Mouse (Mus musculus): ENCODE measurements at regions not wholly inside any gene's neighbourhood (a gene's known extent, or its start where the extent isn't known, plus 50 kb on each side); places are given as distances from the start of the nearest gene placed in this dataset.

DNA sequence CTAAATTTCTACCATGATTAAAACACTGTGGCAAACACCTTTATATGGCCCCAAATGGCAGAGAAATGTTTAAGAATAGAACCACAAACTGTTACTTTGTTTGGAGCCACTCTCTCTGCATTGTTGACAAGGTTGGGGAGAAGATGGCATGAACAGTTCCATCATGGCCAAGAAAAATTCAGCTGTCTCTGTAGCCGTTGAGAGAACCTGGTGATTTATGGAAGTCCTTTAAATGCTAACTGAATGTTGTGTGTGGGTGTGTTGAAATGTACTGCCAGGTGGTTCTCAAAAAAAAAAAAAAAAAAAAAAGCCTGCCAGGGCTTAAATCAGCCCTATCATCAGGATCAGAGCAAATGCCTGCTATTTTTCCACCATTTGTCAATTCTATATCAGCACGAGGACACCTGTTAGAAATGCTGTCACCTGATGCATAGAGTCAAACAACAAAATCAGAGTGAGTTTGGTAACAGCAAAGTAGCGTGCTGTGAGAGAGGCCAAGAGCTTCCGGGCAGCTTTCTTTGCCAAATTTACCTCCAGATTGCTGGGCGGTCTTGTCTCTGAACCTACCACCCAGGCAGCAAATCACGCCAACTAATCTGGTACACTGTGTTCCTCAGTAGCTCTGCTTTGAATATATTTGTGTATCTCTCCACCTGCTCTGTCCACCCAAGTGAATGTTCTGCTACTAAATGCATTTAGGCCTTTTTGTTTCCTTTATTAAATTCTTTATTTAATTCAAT is 536.5 kb downstream of the Btbd3 start:
- Histone ChIP-seq H3K27me3 (ENCODE audit: control insufficient read depth, insufficient read depth, low read depth, low read length) (no peaks in the 10 kb centered on the region), H3K9ac (ENCODE audit: low read length) (no peak overlapping the region), H3K4me2 (ENCODE audit: low read depth, low read length) (no peak overlapping the region), H3K9me3 (ENCODE audit: control insufficient read depth, low read length) (no peaks in the 10 kb centered on the region), H3K36me3 (ENCODE audit: control insufficient read depth, insufficient read depth, low read length) (no peaks in the 10 kb centered on the region), H3K4me3 (ENCODE audit: low read length) (no peak overlapping the region), H3K4me1 (replicated peaks; ENCODE audit: control insufficient read depth, insufficient read depth, low read length) (no peaks in the 10 kb centered on the region), H3K27ac (ENCODE audit: low read length) (no peak overlapping the region)
- WGBS = 73% methylated on average over 6 of the region's 6 CpGs
- no peak for ATAC-seq (ENCODE audit: low read depth)

DNA sequence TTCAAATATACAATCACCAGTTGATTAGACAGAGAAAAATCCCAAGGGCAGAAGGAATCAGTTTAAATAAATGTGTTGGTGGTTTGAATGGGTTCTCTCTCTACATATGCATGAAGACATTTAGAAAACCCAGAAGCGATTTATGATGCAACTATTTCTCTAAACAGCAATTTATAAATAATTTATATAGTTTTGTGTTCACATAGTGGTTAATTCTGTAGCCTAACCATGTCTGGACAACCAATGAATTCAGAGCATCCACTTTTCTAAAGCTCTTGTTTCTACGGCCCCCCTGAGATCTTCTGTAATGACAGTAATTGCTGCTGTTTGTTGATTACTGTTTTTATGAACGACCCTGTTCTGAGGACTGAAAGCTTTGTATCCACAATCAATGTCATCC is 549.8 kb downstream of the Btbd3 start:
- Histone ChIP-seq H3K27ac (ENCODE audit: low read length) (no peak overlapping the region), H3K36me3 (ENCODE audit: control insufficient read depth, insufficient read depth, low read length) (no peaks in the 10 kb centered on the region), H3K9me3 (ENCODE audit: control insufficient read depth, low read length) (no peaks in the 10 kb centered on the region), H3K4me1 (replicated peaks; ENCODE audit: control insufficient read depth, insufficient read depth, low read length) (no peaks in the 10 kb centered on the region), H3K9ac (ENCODE audit: low read length) (no peak overlapping the region), H3K27me3 (ENCODE audit: control insufficient read depth, insufficient read depth, low read depth, low read length) (no peaks in the 10 kb centered on the region), H3K4me2 (ENCODE audit: low read depth, low read length) (no peak overlapping the region), H3K4me3 (ENCODE audit: low read length) (no peak overlapping the region)
- no peak for ATAC-seq (ENCODE audit: low read depth)
- WGBS = 77% methylated on average over 3 of the region's 3 CpGs

DNA sequence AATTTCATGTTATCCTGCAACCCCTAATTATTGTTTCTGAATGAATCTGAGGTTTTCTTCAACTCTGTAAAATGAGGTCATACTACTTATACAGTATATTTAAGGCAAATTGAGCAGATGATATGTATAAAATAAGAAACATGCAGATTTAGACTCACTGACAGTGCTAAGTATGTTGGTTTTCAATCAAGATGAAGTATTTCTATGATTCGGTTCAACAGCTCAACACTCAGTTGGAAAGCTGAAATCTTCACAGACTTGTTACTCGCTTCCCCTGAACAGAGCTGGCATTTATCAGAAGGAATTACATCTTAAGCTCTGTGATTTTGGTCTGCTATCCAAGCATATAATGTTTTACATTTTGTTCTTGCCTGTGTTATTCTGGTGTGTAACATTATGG is 553.4 kb downstream of the Btbd3 start:
- no peak overlapping the region for H3K27ac ChIP-seq (ENCODE audit: low read length)
- H3K36me3 ChIP-seq (ENCODE audit: control insufficient read depth, insufficient read depth, low read length) = no peaks in the 10 kb centered on the region
- no peaks in the 10 kb centered on the region for H3K27me3 ChIP-seq (ENCODE audit: control insufficient read depth, insufficient read depth, low read depth, low read length)
- no peak overlapping the region for H3K4me3 ChIP-seq (ENCODE audit: low read length)
- H3K4me2 ChIP-seq (ENCODE audit: low read depth, low read length) = no peak overlapping the region
- 86% methylated on average over 2 of the region's 2 CpGs for WGBS
- H3K9me3 ChIP-seq (ENCODE audit: control insufficient read depth, low read length) = no peaks in the 10 kb centered on the region
- H3K9ac ChIP-seq (ENCODE audit: low read length) = no peak overlapping the region
- no peak for ATAC-seq (ENCODE audit: low read depth)
- no peaks in the 10 kb centered on the region for H3K4me1 ChIP-seq (replicated peaks; ENCODE audit: control insufficient read depth, insufficient read depth, low read length)

DNA sequence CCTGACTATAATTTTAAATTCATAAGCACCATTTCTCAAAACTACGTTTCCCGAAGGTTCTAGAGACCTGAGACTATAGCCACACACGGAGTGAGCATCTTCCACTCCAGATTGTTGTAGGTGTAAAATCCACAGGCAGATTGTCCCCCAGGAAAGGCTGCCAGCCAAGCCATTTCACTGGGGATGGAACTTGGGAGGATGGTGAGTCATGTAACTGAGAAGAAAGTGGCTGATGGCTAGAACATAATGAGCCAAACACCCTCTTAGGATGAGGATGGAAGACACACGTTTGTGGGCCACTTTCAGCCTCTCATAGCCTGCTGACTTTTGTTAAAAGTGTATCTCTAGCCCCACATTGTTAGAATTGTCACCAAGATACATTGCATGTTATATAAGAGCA is 564.1 kb downstream of the Btbd3 start:
- H3K27ac ChIP-seq (ENCODE audit: low read length) = no peak overlapping the region
- 81% methylated on average over 4 of the region's 4 CpGs for WGBS
- no peak overlapping the region for H3K9ac ChIP-seq (ENCODE audit: low read length)
- H3K36me3 ChIP-seq (ENCODE audit: control insufficient read depth, insufficient read depth, low read length) = no peaks in the 10 kb centered on the region
- no peaks in the 10 kb centered on the region for H3K27me3 ChIP-seq (ENCODE audit: control insufficient read depth, insufficient read depth, low read depth, low read length)
- no peak overlapping the region for H3K4me3 ChIP-seq (ENCODE audit: low read length)
- ATAC-seq (ENCODE audit: low read depth) = no peak
- no peaks in the 10 kb centered on the region for H3K4me1 ChIP-seq (replicated peaks; ENCODE audit: control insufficient read depth, insufficient read depth, low read length)
- no peak overlapping the region for H3K4me2 ChIP-seq (ENCODE audit: low read depth, low read length)
- H3K9me3 ChIP-seq (ENCODE audit: control insufficient read depth, low read length) = no peaks in the 10 kb centered on the region

DNA sequence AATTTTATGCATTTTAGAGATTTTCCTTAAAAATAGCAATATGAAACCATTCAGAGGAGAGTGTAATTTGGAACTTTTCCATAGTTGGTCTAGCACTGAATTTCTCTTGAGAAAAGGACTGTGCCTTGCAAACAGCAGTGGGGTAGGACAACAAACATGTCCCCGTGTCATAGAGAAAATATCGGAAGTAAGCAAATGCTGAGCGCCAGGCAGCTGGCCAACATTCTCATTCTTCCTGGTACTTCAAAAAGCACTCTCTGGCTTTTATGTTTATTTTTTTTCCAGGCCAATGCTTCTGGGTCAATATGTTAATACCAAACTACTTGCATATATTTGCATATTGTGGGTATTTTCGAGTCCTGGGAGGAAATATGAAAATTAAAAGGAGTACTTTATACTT is 568.5 kb downstream of the Btbd3 start:
- no peaks in the 10 kb centered on the region for H3K36me3 ChIP-seq (ENCODE audit: control insufficient read depth, insufficient read depth, low read length)
- H3K9ac ChIP-seq (ENCODE audit: low read length) = no peak overlapping the region
- no peak overlapping the region for H3K4me2 ChIP-seq (ENCODE audit: low read depth, low read length)
- H3K27me3 ChIP-seq (ENCODE audit: control insufficient read depth, insufficient read depth, low read depth, low read length) = no peaks in the 10 kb centered on the region
- no peaks in the 10 kb centered on the region for H3K4me1 ChIP-seq (replicated peaks; ENCODE audit: control insufficient read depth, insufficient read depth, low read length)
- H3K4me3 ChIP-seq (ENCODE audit: low read length) = no peak overlapping the region
- ATAC-seq (ENCODE audit: low read depth) = no peak
- WGBS = 33% methylated on average over 4 of the region's 4 CpGs
- no peak overlapping the region for H3K27ac ChIP-seq (ENCODE audit: low read length)
- no peaks in the 10 kb centered on the region for H3K9me3 ChIP-seq (ENCODE audit: control insufficient read depth, low read length)

DNA sequence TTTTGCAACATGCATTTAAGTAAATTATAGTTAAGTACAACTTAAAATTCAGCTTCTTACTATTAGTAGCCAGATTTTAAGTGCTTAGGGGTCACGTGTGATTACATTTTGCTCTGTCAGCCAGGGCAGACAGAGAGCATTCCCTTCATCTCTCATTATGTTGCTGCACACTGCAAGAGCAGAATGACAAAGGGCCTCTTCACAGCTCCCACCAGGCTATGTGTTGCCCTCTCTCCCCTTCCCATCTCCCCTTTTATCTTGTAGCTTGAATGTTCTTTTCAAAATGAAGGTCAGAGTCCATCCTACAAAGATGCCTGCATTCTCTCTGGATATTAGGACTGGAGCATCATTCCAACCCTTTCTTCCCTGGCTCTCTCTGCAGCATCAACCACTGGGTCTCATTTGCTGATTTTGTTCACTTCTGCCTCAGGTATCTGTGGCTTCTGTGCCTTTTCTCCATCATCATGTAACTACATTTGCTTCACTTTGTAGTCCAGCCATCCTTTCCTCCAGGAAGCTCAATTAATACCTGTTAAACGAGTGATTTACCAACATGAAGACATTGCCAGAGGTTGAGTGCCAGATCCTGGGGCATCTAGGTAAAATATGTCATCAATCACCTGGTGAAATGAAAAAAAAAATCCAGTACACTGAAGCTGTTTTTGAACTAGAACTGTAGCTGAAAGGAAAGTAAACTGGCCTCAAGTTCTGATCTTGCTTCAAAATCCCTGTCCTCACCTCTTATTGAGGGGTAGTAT is 571.6 kb downstream of the Btbd3 start:
- WGBS = 62% methylated on average over 2 of the region's 2 CpGs
- Histone ChIP-seq H3K4me2 (ENCODE audit: low read depth, low read length) (no peak overlapping the region), H3K4me1 (replicated peaks; ENCODE audit: control insufficient read depth, insufficient read depth, low read length) (no peaks in the 10 kb centered on the region), H3K9me3 (ENCODE audit: control insufficient read depth, low read length) (no peaks in the 10 kb centered on the region), H3K4me3 (ENCODE audit: low read length) (no peak overlapping the region), H3K36me3 (ENCODE audit: control insufficient read depth, insufficient read depth, low read length) (no peaks in the 10 kb centered on the region), H3K27ac (ENCODE audit: low read length) (no peak overlapping the region), H3K9ac (ENCODE audit: low read length) (no peak overlapping the region), H3K27me3 (ENCODE audit: control insufficient read depth, insufficient read depth, low read depth, low read length) (no peaks in the 10 kb centered on the region)
- no peak for ATAC-seq (ENCODE audit: low read depth)

DNA sequence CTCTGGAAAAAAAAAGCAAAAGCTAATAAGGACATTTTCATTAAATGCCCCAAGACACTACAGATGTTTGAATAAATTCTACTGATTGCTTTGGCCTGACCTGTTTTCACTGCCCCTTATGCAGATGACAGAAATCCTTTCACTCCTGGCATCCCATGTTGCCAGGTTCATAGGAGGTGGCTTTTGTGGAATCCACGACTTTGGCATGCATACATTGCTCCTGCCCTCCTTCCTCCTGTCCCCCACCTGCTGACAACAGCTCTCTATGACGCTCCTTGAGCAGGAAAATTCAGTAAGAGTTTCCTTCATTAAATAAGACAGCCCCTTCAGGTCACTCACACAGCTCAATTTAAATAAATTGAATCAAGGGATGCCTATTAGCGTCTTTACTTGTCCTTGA is 582.5 kb downstream of the Btbd3 start:
- ATAC-seq (ENCODE audit: low read depth) = no peak
- no peaks in the 10 kb centered on the region for H3K4me1 ChIP-seq (replicated peaks; ENCODE audit: control insufficient read depth, insufficient read depth, low read length)
- H3K4me3 ChIP-seq (ENCODE audit: low read length) = no peak overlapping the region
- 52% methylated on average over 3 of the region's 3 CpGs for WGBS
- no peak overlapping the region for H3K9ac ChIP-seq (ENCODE audit: low read length)
- H3K27ac ChIP-seq (ENCODE audit: low read length) = no peak overlapping the region
- H3K4me2 ChIP-seq (ENCODE audit: low read depth, low read length) = no peak overlapping the region
- H3K9me3 ChIP-seq (ENCODE audit: control insufficient read depth, low read length) = no peaks in the 10 kb centered on the region
- H3K36me3 ChIP-seq (ENCODE audit: control insufficient read depth, insufficient read depth, low read length) = no peaks in the 10 kb centered on the region
- no peaks in the 10 kb centered on the region for H3K27me3 ChIP-seq (ENCODE audit: control insufficient read depth, insufficient read depth, low read depth, low read length)

DNA sequence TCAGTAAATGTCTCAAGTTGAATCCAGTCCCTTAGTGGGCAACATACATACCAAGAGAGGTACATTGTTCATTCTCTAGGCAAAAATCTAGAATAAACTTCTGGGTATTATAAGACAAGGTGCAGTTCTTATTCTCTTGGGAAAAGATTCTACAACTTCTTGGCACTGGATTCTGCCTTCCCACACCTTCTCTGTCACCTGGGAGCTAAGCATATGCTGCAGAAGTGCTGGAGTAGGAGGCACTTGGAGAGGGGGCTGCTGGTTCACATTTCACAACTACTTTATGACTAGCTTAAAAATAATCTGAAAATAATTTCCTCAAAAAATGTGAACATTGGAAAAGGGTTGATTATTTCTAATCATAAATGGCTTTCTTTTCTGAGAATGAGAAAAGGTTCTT is 602.8 kb downstream of the Btbd3 start:
- no peak overlapping the region for H3K9ac ChIP-seq (ENCODE audit: low read length)
- no peak overlapping the region for H3K27ac ChIP-seq (ENCODE audit: low read length)
- H3K36me3 ChIP-seq (ENCODE audit: control insufficient read depth, insufficient read depth, low read length) = no peaks in the 10 kb centered on the region
- H3K9me3 ChIP-seq (ENCODE audit: control insufficient read depth, low read length) = no peaks in the 10 kb centered on the region
- no peak for ATAC-seq (ENCODE audit: low read depth)
- no peak overlapping the region for H3K4me2 ChIP-seq (ENCODE audit: low read depth, low read length)
- H3K4me1 ChIP-seq (replicated peaks; ENCODE audit: control insufficient read depth, insufficient read depth, low read length) = no peaks in the 10 kb centered on the region
- H3K4me3 ChIP-seq (ENCODE audit: low read length) = no peak overlapping the region
- no peaks in the 10 kb centered on the region for H3K27me3 ChIP-seq (ENCODE audit: control insufficient read depth, insufficient read depth, low read depth, low read length)

DNA sequence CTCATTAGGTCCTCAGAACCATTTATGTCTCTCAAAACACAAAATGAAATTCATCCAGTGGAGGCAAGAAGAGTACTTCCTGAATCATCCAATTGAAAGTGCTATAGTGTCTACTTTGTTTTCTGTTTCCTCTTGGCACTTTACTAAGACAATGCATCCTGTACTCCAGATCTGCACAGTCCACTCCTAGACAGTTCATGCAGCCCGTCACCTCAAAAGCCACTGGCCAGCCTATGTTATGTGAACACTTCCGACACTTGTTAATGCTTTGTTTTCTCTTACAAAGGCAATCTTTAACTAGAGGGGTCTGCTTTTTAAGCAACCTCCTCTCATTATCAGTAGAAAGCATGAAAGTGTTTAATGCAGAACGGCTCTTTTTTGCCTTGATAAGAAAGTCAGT is 597.1 kb upstream of the Sptlc3 start:
- 42% methylated on average over 3 of the region's 3 CpGs for WGBS
- H3K4me2 ChIP-seq (ENCODE audit: low read depth, low read length) = no peak overlapping the region
- no peaks in the 10 kb centered on the region for H3K4me1 ChIP-seq (replicated peaks; ENCODE audit: control insufficient read depth, insufficient read depth, low read length)
- no peaks in the 10 kb centered on the region for H3K27me3 ChIP-seq (ENCODE audit: control insufficient read depth, insufficient read depth, low read depth, low read length)
- no peak overlapping the region for H3K9ac ChIP-seq (ENCODE audit: low read length)
- H3K36me3 ChIP-seq (ENCODE audit: control insufficient read depth, insufficient read depth, low read length) = no peaks in the 10 kb centered on the region
- no peak for ATAC-seq (ENCODE audit: low read depth)
- no peak overlapping the region for H3K27ac ChIP-seq (ENCODE audit: low read length)
- no peaks in the 10 kb centered on the region for H3K9me3 ChIP-seq (ENCODE audit: control insufficient read depth, low read length)
- H3K4me3 ChIP-seq (ENCODE audit: low read length) = no peak overlapping the region
